Mouse (Mus musculus) embryo, embryonic 10 days (tissue): Measurements from ENCODE around the gene Zfp90.
A peak's percentile ranks its signal among the peaks of the same experiment; 100 is the strongest.

Experiments
- DNase-seq: peaks from one replicate; pipeline ENCODE4 v3.0.0-alpha.2; 2015; ENCODE audit warnings: low spot score

The Zfp90 gene

GRCm38 (mm10) chr8:106433667-106434066 lies 18.5 kb downstream of the Zfp90 start:
- no peak for DNase-seq

DNA sequence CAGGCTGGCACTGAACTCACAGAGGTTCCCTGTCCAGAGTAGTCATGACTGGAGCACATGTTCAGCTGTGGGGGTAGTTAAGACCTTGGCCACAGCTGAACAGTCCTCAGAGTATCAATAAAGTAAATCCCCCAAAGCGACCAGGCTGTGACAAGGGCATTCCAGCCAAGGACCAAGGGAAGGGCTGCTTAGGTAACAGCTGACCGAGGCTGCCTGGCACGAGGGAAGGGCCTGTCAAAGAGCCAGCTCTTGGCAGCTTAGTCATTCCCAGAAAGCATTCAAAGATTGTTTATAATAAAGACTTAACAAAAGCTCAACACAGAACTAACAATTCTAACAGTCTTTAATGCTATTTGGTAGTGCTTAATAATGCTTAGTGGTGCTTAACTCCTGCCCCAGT lies 22.7 kb downstream of the Zfp90 start:
- no peak for DNase-seq

- no peak for DNase-seq
These were observed 25.0 kb downstream of the Zfp90 start for GRCm38 (mm10) chr8:106440146-106440545.

- no peak for DNase-seq
These were observed 27.6 kb downstream of the Zfp90 start for GRCm38 (mm10) chr8:106442740-106443139.

- DNase-seq, result no peak
These were observed 36.4 kb downstream of the Zfp90 start for GRCm38 (mm10) chr8:106451301-106452085.

DNA sequence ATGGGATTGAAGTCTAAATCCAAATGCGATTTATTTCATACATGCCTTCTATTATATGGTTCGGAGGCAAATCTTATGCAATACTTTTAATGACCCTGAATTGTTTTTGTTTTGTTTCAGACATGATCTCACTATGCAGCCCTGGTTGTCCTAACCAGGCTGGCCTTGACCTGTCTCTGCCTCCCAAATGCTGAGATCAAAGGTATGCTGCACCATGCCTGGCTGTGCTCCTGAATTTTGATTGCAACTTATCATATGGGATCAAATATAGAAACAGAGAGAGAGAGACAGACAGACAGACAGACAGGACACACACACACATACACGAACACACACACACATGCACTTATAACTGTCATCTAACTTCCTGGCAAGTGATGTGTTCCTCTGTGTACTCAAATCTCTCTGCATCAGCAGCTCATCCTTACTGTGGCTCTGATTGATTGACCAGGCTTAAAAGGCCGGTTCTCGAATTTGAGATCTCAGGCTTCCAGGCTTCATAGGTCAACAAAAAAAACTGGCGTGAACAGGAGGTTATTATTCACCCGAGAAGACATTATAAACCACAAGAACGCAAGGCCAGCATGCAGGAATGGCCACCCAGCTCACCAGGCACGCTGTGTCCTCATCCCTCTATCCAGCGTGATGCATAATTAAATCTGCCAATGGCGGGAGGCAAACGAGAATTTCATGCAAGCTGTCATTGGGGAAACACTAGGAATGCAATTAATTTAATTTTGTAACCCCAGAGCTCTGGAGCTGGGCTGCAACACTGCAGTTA lies 37.8 kb downstream of the Zfp90 start:
- no peak for DNase-seq

- no peak for DNase-seq
These were observed 38.9 kb downstream of the Zfp90 start for GRCm38 (mm10) chr8:106454036-106454435.

GRCm38 (mm10) chr8:106462131-106462530 lies 47.0 kb downstream of the Zfp90 start:
- no peak for DNase-seq

DNA sequence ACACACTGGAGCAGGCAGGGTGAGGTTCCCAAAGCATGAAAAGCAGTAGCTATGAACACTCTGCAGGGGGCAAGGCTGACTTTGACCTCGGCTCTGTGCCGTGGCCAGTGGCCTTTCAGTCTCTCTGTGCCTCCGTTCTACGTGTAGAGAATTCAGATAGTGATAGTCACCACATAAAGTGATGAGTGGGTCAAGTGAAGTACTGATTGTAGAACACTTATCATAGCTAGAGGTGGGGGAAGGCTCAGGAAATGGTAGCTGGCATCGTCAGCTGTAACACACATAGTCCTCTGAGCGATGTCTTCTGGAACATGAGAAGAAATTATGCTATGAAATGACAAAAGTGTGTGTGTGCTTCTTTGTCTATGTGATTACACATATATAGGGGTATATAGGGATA lies 48.7 kb downstream of the Zfp90 start:
- no peak for DNase-seq

GRCm38 (mm10) chr8:106469485-106469884 lies 54.4 kb downstream of the Zfp90 start:
- DNase-seq, result peak; percentile 52

GRCm38 (mm10) chr8:106474001-106474400 lies 58.9 kb downstream of the Zfp90 start:
- no peak for DNase-seq
